Mouse (Mus musculus) layer of hippocampus, adult 2 months (tissue): ENCODE data around the gene Slc9c1. TPM values are rescaled to one million over a fixed set of nuclear protein-coding genes. Genes with fewer than 3 reads are reported as not detected.

Experiments
- DNase-seq, 2 experiments: peaks; one replicate each; pipeline ENCODE4 v3.0.0; 2022; ENCODE audit warnings: low spot score in 2 of 2
- H3K27ac ChIP-seq: fragments of 200-600 bp; 2 replicates; pipeline ENCODE4 v1.8.1; 2022
- H3K4me3 ChIP-seq: fragments of 200-600 bp; 2 replicates; pipeline ENCODE4 v1.8.1; 2022; ENCODE audit warnings: mild to moderate bottlenecking
- CTCF ChIP-seq: fragments of 200-600 bp; conservative IDR thresholded peaks from 2 replicates; pipeline ENCODE4 v1.8.1; 2022; ENCODE audit warnings: antibody characterized with exemption, mild to moderate bottlenecking, moderate library complexity
- total RNA-seq, 2 experiments: library from RNA; stranded (reverse); gene quantifications; 2 replicates each; pipeline ENCODE4 v1.2.3; 2021

Slc9c1 gene
- total RNA-seq, 2 experiments from 2014 or later: not detected

DNA sequence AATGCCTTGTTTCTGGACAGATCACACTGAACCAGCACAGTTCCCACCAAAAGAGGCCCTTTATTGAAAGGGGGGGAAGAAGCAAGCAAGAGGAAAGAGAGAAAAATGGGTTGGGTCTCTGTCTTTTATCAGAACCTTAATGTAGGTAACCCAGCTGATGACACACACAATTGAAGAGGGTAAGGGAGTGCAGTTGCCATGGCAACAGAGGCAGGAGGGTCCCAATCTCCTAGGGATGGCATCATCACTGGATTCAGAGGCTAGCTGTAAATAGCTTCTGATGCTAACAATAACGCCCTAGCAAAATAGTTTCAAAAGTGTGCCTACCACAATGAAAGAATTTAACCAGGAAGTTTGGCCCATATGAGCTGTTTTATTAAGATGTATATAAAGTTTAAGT, 58.5 kb downstream of the Slc9c1 start:
- Histone ChIP-seq H3K27ac (no peak overlapping the region), H3K4me3 (no peak overlapping the region)
- no peak for DNase-seq
- TF ChIP-seq CTCF: no peak

DNA sequence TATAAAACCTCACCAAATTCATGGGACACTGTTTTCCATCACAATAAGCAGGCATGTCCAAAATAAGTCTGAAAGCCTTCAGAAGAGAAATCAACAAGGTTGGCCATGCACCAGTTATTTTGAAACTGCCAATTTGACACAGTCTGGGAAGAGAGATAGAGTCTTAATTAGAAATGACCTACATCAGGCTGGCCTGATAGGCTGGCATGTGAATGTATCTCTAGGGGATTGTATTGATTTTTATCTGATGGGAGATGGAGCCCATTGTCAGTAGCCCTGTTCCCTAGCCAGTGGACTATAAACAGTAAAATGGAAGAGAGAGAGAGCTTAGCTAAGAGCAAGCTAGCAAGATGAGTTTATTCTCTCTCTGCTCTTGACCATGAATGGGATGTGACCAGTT, 60.4 kb downstream of the Slc9c1 start:
- no peak overlapping the region for H3K4me3 ChIP-seq
- no peak for TF ChIP-seq CTCF
- no peak for DNase-seq
- no peak overlapping the region for H3K27ac ChIP-seq

DNA sequence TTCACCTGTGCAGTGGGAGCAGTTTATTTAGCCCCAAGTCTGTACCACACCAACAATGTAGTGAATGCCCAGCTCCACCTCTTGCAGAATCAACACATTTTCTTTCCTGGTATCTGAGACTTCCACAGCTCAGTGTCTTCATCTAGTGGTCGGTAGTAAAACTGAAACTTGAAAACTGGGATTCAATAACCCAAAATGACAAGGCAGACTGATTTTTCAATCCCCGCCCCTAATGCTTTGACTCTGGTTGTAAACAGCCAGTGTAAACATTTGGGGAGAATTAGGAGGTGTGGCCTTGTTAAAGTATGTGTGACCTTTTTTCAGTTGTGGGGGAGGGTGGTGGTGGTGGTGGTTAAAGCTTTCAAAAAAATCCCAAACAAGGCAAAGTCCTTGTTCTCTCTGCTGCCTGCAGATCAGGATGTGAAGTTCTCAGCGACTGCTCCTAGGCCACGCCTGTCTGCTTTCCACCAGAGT, 73.4 kb downstream of the Slc9c1 start:
- Histone ChIP-seq H3K4me3 (no peak overlapping the region), H3K27ac (no peak overlapping the region)
- DNase-seq: peak in 1 of 2 experiments; percentile 3
- TF ChIP-seq CTCF: peak; percentile 87

DNA sequence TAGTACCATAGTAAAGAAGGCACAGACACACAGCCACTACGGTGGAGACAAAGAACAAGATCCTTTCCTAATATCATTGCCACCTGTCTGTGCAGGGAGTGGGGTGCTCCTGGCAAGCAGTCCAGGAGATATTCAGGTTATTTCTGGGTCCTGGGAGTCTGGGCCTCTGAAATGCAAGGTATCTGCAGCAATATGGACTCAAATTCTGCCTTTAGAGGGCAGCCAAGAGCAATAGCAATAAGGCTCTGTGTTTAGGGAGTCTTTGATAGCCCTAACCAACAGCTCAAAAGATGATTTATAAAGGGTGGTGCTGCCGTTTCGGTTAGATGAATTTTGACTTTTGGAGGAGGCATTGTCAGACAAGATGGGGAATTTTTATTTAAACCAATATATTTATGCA, 74.2 kb downstream of the Slc9c1 start:
- H3K4me3 ChIP-seq: no peak overlapping the region
- no peak overlapping the region for H3K27ac ChIP-seq
- no peak for DNase-seq
- peak; percentile 84 for TF ChIP-seq CTCF

DNA sequence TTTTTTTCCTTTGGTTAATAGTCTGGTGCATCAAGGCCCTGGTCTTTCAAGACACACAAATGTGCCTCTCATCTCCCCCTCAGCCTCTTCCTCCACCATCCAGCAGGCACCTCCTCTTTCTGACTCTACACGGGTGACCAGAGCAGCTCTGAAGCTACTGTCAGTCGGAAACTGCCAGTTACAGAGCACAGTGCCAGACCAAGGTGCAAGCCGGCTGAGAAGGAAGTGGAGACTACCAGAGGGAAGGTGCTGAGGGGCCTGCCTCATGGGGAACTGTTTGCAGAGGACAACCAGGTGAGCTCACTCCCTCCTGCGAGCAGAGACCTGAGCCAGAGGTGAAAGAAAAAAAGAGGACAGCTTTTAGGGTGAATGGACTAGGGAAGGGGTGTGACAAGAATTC, 75.2 kb downstream of the Slc9c1 start, which contains the start of gene Gcsam:
Gene Gcsam, plus strand, starts transcription at position 114 of the 400 bp plus-strand sequence.
- no peak for TF ChIP-seq CTCF

DNA sequence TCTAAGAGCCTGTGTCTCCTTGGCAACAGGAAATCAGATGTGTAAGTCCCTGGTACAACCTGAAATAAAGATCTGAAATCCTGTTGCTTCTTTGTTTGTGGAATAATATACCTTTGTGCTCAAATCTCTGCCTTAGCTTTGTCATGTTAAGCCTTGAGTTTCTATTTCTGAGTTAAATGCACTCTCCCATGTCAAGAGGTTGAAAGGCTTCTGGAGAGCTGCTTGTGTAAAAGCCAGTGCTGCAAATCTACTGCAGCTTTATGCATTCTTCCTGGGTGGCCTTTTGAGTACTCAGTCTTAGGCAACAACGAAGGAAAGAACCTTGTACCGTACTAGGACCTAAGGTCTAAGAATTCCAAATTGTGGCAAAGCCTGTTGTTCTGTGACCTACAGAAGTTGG, 78.1 kb downstream of the Slc9c1 start:
- no peak overlapping the region for H3K27ac ChIP-seq
- DNase-seq: no peak
- TF ChIP-seq CTCF: no peak
- no peak overlapping the region for H3K4me3 ChIP-seq

More for the DNA sequence above, 75.2 kb downstream of the Slc9c1 start, which contains the start of gene Gcsam:
- H3K4me3 ChIP-seq: no peak within 1 kb of the TSS
- no peak for DNase-seq
- H3K27ac ChIP-seq: no peak within 1 kb of the TSS

DNA sequence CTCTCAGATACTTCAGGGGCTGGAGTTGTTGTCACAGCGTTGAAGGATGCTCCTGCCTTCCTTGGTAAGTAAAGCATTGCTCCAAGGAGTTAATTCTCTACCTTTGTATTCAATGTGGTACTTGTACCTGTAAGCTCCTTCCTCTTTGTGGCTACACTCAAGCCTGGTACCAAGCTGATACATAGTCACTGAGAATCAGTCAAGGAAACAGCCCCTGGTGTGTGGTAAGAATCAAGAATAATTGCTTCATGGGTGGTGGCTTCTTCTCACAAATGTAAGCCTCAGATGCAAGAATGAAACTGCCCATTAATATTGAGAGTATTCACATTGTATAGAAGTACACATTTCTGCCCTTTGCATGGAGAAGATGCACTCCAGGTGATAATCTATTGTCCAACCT, 80.8 kb downstream of the Slc9c1 start:
- TF ChIP-seq CTCF: no peak
- no peak for DNase-seq
- H3K27ac ChIP-seq: no peak overlapping the region
- no peak overlapping the region for H3K4me3 ChIP-seq

DNA sequence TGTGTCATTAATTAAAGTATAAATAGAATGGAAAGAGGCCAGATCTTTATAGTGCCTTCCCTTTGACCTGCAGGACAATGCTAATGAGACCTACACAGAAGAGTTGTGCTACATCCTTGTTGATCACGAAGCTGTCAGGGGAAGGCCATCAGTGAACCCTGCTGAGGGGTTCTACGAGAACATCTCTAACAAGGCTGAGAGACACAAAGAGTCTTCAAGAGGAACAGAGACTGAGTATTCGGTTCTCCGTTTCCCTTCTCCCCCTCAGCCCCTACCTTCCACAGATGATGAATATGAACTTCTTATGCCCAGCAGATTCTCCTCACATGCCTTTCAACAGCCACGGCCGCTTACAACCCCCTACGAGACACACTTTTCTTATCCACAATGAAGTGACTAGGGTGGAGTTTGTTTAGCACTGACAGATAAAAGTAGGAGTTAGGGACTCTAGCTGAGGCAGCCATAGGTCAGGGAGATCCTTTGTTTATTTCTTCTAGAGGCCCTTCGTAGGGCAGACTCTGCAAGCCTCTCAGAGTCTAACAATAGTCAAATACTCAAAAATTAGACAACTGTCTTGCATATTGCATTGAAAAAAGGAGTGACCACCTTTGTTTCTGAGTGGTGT, 84.8 kb downstream of the Slc9c1 start:
- Histone ChIP-seq H3K4me3 (no peak overlapping the region), H3K27ac (no peak overlapping the region)
- DNase-seq: no peak
- TF ChIP-seq CTCF: no peak

DNA sequence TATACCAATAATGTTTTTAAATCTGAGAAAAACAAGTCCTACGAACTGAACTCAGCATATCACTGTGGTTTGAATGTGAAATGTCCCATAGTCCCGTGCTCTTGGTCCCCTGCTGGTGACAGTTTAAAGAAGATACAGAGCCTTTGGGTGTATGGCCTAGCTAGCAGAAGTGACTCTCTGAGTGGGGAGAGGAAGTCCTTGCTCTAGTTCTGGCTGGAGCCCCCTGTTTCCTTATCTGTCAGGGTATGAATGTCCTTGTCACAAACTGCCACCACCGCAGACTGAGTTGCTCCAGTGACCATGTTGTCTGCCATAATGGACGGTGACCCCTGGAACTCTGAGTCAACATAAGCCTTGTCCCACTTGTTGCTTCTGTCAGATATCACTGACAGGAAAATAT, 88.1 kb downstream of the Slc9c1 start:
- Histone ChIP-seq H3K27ac (no peak overlapping the region), H3K4me3 (no peak overlapping the region)
- no peak for TF ChIP-seq CTCF
- DNase-seq: no peak

DNA sequence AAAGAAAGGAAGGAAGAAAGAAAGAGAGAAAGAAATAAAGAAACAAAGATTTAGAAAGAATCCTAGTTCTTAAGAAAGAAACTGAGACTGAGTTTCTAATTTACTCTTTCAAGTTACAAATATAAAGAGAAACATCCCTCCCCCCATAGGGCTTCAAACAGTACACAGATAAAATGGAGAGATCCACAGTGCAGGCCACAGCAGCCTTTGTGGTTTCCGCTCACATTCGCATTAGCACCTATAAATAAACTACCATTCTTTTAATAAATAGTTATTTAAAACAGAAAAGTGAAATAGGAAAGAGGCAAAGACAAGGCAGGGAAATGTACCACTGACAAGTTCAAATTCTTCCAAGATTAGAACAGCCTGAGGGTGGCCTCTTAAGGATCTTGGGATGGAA, 89.7 kb downstream of the Slc9c1 start:
- no peak for DNase-seq
- H3K27ac ChIP-seq: no peak overlapping the region
- no peak for TF ChIP-seq CTCF
- H3K4me3 ChIP-seq: no peak overlapping the region

DNA sequence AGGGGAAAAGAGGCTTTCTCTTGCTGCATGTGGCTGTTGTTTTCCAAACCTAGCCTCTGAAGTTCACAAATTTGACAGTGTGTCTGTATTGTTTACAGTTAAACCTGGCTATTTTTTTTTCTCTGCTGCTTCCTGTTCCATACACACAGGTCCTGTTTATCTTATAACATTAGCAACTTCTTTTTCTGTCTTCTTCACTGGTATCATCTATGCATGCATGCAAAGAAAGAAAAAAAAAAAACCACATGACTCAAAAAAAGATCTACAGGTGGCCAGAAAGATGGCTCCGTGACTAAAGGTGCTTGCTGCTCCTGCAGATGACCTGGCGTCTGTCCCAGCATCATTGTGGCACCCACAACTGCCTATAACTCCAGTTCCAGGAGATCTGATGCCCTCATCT, 90.2 kb downstream of the Slc9c1 start:
- no peak for TF ChIP-seq CTCF
- H3K27ac ChIP-seq: no peak overlapping the region

DNA sequence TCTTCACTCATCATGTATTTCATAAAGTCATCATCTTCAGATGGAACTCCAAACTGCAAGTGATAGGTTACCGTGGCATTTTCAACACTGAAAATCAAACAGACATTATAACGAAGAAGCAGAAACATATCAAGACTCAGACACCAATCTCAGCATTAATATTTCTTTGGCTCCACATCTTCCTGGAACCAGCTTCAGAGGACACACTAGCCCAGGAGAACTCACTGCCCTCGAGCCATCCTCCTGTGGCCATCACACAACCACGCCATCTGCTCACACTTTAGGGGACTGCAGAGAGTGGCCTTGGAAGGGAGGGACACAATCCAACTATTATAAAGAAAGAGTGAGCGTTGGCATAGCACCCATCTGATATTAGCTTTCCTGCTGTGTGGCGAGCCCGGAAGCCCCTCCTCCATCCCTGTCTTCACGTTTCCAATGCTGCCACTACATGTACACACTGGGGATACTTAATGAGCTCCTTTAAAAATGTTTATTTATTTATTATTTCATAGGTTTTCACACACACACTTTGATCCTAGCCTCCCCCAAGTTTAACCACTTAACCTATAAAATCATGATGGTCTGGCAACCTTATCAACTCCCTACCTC, 94.5 kb downstream of the Slc9c1 start:
- TF ChIP-seq CTCF: no peak
- DNase-seq: no peak

More for the DNA sequence above, 90.2 kb downstream of the Slc9c1 start:
- DNase-seq: no peak
- H3K4me3 ChIP-seq: no peak overlapping the region

DNA sequence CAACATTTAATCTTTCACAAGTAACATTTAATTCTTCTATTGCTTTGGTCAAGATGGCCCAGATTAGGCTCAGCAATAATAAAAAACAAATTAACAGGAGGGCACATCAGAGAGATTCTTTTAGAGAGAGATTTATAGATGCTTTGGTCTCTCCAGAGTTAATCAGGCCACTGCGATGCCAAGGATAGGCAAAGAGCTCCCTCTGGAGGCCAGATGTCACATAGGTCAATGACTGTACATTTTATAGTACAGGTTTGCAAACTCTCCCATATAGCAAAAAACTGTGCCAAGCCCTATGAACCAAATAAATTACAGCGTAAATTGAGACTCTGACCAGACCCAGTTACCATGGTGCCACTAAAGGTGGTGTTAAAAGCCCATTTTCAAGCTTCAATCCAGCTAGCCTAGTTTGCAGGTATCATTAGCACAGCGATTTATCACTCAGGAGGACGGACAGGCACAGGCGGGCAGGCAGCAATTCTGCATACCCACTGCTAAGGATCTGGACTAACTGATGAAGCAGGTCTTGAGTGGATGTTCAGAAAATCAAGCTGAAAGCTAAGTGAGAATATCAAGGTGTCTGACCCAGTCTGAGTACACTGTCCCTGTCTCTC, 95.3 kb downstream of the Slc9c1 start:
- Histone ChIP-seq H3K27ac (no peak overlapping the region), H3K4me3 (no peak overlapping the region)
- peak; percentile 19 to 73 for DNase-seq
- TF ChIP-seq CTCF: peak; percentile 93

More for the DNA sequence above, 94.5 kb downstream of the Slc9c1 start:
- no peak overlapping the region for H3K4me3 ChIP-seq
- H3K27ac ChIP-seq: no peak overlapping the region
